Mouse (Mus musculus) heart, postnatal 0 days (tissue): ENCODE data around the gene Soat2. TPM values are rescaled to one million over a fixed set of nuclear protein-coding genes. Genes with fewer than 3 reads are reported as not detected.

Experiments
- ATAC-seq: fragments of 200-750 bp; cut with Nextera tagmentation; 2 replicates; pipeline ENCODE4 v1.8.0; 2017; ENCODE audit warnings: low read depth, moderate number of reproducible peaks, moderate library complexity; ENCODE audit not compliant: insufficient read depth
- DNase-seq: peaks from one replicate; pipeline ENCODE4 v3.0.0-alpha.2; 2016; ENCODE audit warnings: low spot score
- H3K27ac ChIP-seq: fragments of 300-500 bp; sonication (generic); 2 replicates; pipeline ENCODE4 v1.5.1; 2014; ENCODE audit warnings: low read depth, mild to moderate bottlenecking
- H3K27me3 ChIP-seq: fragments of 300-500 bp; sonication (generic); 2 replicates; pipeline ENCODE4 v1.6.1; 2014; ENCODE audit warnings: low read length, mixed read lengths; ENCODE audit not compliant: control insufficient read depth, insufficient read depth
- H3K36me3 ChIP-seq: fragments of 300-500 bp; sonication (generic); replicated peaks from 2 replicates; pipeline ENCODE4 v1.6.1; 2014; ENCODE audit warnings: low read length, mixed read lengths; ENCODE audit not compliant: control insufficient read depth, insufficient read depth
- H3K4me1 ChIP-seq: fragments of 300-500 bp; sonication (generic); 2 replicates; pipeline ENCODE4 v1.6.1; 2014; ENCODE audit warnings: antibody characterized with exemption; ENCODE audit not compliant: control insufficient read depth, insufficient read depth
- H3K4me2 ChIP-seq: fragments of 300-500 bp; sonication (generic); 2 replicates; pipeline ENCODE4 v1.6.1; 2014; ENCODE audit warnings: low read depth, mild to moderate bottlenecking, low read length, moderate library complexity
- H3K4me3 ChIP-seq: fragments of 300-500 bp; sonication (generic); 2 replicates; pipeline ENCODE4 v1.5.1; 2014; ENCODE audit warnings: low read depth, low read length
- H3K9ac ChIP-seq: fragments of 300-500 bp; sonication (generic); replicated peaks from 2 replicates; pipeline ENCODE4 v1.6.1; 2014; ENCODE audit warnings: low read depth, low read length, mixed read lengths
- H3K9me3 ChIP-seq: fragments of 300-500 bp; sonication (generic); replicated peaks from 2 replicates; pipeline ENCODE4 v1.6.1; 2016; ENCODE audit warnings: low read length; ENCODE audit not compliant: control insufficient read depth
- CTCF ChIP-seq: IDR thresholded peaks from 2 replicates; pipeline ENCODE4 v1.5.1; 2016; ENCODE audit warnings: antibody characterized with exemption, control low read depth, low read depth
- EP300 ChIP-seq: IDR thresholded peaks from 2 replicates; pipeline ENCODE4 v1.6.1; 2016; ENCODE audit warnings: antibody characterized with exemption, low read depth
- WGBS: fragments of 180-500 bp; shearing (Covaris S2); extraction: QIAGEN DNeasy Blood & Tissue Kit; methylation state at CpG from one replicate; pipeline ENCODE4 v1.1.7; 2014; 5-methylcytosine and 5-hydroxymethylcytosine counted together
- polyA plus RNA-seq: library from polyadenylated mRNA; unstranded; fragments of >200 nt; fragmentation: Nextera tagmentation; extraction: Ambion mirVana; gene quantifications from 2 replicates; pipeline ENCODE4 v1.2.1, GENCODE M21; 2015
- total RNA-seq: library from RNA; depleted of rRNA; stranded (reverse); fragments of >200 nt; gene quantifications from 2 replicates; pipeline ENCODE4 v1.2.3, GENCODE M21; 2014; ENCODE audit warnings: low replicate concordance

The Soat2 gene
- total and polyA plus RNA-seq, 2 experiments from 2014 or later: 0.14 TPM; not detected in 1

DNA sequence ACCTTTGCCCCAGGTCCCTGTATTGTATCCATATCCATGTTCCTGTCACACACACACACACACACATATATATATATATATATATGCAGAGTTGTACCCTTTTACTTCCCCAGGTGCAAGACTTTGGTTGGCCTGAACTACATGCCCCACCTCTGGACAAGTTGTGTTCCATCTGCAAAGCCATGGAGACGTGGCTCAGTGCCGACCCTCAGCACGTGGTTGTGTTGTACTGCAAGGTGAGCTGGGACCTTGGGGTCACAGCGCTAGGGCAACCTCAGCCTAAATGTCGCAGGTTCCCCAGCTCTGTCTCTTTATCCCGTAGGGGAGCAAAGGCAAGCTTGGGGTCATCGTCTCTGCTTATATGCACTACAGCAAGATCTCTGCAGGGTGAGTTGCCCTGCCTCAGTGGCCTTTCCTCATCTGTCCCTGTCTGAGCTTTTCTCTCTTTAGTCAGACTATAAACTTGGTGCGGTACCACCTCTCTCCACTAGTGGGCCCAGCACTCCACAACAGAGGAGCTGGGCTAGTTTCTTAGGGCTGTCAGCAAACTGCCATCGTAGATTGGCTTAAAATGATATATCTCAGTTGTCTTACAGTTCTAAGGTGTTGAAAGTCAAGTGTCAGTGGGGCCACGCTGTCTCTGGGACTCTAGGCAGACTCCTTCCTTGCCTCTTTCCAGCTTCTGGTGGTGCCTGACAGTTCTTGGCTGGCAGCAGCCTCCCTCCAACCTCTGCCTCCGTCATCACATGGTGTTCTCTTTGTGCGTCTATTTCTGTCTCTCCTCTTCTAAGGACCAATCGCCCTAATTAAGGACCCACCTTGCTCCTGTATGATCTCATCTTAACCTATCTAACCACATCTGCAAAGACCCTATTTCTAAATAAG, 42.4 kb upstream of the Soat2 start:
- ATAC-seq (no peak), DNase-seq (peak; percentile 65)
- H3K36me3 ChIP-seq: peaks cover 67% of the 10 kb centered on the region
- TF ChIP-seq EP300: no peak
- TF ChIP-seq CTCF: peak; percentile 71
- peak overlapping the region; percentile 33 for H3K27ac ChIP-seq
- H3K27me3 ChIP-seq: no peaks in the 10 kb centered on the region
- WGBS: 40% methylated on average over 13 of the region's 13 CpGs
- H3K9ac ChIP-seq: no peak overlapping the region
- peaks cover 41% of the 10 kb centered on the region for H3K4me1 ChIP-seq
- no peak overlapping the region for H3K4me3 ChIP-seq
- no peak overlapping the region for H3K4me2 ChIP-seq
- no peaks in the 10 kb centered on the region for H3K9me3 ChIP-seq

DNA sequence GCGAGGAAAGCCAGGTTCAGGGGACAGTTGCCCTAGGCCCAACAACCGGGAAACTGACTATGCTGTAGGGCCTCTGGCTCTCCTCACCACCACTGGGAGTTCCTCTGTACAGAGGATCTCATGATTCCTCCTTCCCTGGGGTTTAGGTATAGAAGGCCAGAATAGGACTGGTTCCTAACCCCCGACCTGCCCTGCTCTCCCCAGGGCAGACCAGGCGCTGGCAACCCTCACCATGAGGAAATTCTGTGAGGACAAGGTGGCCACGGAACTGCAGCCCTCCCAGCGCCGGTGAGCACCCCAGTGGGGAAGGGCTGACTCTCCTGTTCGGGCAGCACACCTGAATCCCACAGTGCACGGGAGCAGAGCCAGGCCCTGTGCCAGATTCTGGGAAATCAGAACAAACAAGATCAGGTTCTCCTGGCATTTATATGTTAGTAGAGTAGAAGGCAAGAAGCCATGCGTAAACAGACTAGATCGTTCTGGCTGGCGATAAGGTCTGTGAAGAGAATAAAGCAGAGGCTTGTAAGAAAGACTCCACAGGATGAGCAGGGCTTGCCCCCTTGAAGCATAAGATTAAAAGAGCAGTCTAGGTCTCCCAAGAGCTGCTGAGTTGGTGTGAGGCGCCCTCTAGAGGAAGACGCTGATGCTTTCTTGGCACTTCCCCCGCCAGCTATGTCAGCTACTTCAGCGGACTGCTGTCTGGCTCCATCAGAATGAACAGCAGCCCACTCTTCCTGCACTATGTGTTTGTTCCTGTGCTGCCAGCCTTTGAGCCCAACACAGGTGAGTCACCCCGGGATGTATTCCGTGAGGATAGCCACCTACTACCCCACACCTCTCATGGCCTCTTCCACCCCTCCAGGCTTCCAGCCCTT, 41.4 kb upstream of the Soat2 start:
- peaks cover 77% of the 10 kb centered on the region for H3K36me3 ChIP-seq
- peaks cover 35% of the 10 kb centered on the region for H3K4me1 ChIP-seq
- no peak overlapping the region for H3K9ac ChIP-seq
- no peaks in the 10 kb centered on the region for H3K9me3 ChIP-seq
- DNase-seq (peak; percentile 77), ATAC-seq (peak; percentile 34)
- no peaks in the 10 kb centered on the region for H3K27me3 ChIP-seq
- 54% methylated on average over 18 of the region's 18 CpGs for WGBS
- H3K4me3 ChIP-seq: no peak overlapping the region
- no peak overlapping the region for H3K4me2 ChIP-seq
- TF ChIP-seq EP300 (no peak), CTCF (peak; percentile 79)
- peak overlapping the region; percentile 33 for H3K27ac ChIP-seq

DNA sequence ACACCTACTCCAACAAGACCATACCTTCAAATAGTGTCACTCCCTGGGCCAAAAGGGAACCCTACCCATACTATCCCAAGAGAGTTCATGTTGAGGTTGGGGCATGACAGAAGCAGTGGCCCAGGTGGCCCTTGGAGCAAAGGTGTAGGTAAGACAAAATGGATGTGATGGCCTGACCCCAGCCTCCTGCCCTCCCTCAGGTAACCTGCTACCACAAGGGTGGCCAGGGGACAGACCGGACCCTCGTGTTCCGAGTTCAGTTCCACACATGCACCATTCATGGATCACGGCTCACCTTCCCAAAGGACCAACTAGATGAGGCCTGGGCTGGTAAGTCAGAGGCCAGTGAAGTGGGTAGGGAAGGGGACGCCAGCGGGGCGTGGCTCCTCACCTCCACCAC, 40.1 kb upstream of the Soat2 start:
- DNase-seq (no peak), ATAC-seq (no peak)
- peaks cover 91% of the 10 kb centered on the region for H3K36me3 ChIP-seq
- H3K27ac ChIP-seq: no peak overlapping the region
- peaks cover 27% of the 10 kb centered on the region for H3K4me1 ChIP-seq
- H3K9ac ChIP-seq: no peak overlapping the region
- TF ChIP-seq EP300 (no peak), CTCF (no peak)
- no peak overlapping the region for H3K4me2 ChIP-seq
- 95% methylated on average over 7 of the region's 7 CpGs for WGBS
- H3K9me3 ChIP-seq: no peaks in the 10 kb centered on the region
- no peak overlapping the region for H3K4me3 ChIP-seq
- no peaks in the 10 kb centered on the region for H3K27me3 ChIP-seq

DNA sequence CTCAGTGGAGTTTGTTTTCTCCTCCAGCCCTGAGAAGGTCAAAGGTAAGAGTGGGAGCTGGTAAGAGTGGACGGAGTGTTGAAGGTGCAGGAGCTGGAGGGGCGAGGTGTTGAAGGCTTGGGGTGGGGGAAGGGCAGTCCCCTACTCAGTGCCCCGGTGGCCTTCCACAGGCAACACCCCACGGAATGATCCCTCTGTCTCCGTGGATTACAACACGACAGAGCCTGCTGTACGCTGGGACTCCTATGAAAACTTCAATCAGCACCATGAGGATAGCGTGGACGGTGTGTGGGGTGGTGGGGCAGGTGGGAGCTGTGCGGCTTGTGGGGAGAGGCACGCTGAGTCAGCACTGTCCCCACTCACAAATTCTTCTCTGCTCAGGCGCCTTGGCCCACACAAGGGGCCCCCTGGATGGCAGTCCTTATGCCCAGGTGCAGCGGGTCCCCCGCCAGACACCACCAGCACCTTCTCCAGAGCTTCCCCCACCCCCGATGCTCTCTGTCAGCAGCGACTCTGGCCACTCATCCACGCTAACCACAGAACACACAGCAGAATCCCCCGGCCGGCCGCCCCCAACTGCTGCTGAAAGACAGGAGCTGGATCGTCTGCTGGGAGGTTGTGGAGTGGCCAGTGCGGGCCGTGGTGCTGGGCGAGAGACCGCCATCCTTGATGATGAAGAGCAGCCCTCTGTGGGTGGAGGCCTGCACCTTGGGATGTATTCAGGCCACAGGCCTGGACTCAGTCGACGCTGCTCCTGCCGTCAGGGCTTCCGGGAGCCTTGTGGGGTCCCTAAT, 39.4 kb upstream of the Soat2 start:
- Histone ChIP-seq H3K27ac (no peak overlapping the region), H3K4me3 (no peak overlapping the region), H3K27me3 (no peaks in the 10 kb centered on the region), H3K9me3 (no peaks in the 10 kb centered on the region), H3K36me3 (peaks cover 95% of the 10 kb centered on the region), H3K9ac (no peak overlapping the region), H3K4me1 (peaks cover 21% of the 10 kb centered on the region), H3K4me2 (no peak overlapping the region)
- DNase-seq (no peak), ATAC-seq (no peak)
- 72% methylated on average over 29 of the region's 29 CpGs for WGBS
- no peak for TF ChIP-seq EP300
- no peak for TF ChIP-seq CTCF

DNA sequence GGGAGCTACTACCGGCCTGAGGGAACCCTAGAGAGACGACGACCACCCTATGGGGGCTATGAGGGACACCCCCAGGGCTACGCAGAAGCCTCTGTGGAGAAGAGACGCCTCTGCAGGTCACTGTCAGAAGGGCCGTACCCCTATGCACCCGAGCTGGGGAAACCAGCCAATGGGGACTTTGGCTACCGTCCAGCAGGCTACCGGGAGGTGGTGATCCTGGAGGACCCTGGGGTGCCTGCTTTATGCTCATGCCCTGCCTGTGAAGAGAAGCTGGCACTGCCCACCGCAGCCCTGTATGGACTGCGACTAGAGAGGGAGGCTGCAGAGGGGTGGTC, 38.9 kb upstream of the Soat2 start:
- H3K9ac ChIP-seq: no peak overlapping the region
- no peak overlapping the region for H3K27ac ChIP-seq
- no peak overlapping the region for H3K4me2 ChIP-seq
- no peak for TF ChIP-seq EP300
- TF ChIP-seq CTCF: no peak
- no peaks in the 10 kb centered on the region for H3K9me3 ChIP-seq
- H3K36me3 ChIP-seq: peaks cover 95% of the 10 kb centered on the region
- no peaks in the 10 kb centered on the region for H3K27me3 ChIP-seq
- H3K4me1 ChIP-seq: peaks cover 16% of the 10 kb centered on the region
- WGBS: 74% methylated on average over 11 of the region's 11 CpGs
- DNase-seq (no peak), ATAC-seq (no peak)
- H3K4me3 ChIP-seq: no peak overlapping the region
